25 mouse cellular contexts compared by ENCODE assay signal in the genomic region with DNA sequence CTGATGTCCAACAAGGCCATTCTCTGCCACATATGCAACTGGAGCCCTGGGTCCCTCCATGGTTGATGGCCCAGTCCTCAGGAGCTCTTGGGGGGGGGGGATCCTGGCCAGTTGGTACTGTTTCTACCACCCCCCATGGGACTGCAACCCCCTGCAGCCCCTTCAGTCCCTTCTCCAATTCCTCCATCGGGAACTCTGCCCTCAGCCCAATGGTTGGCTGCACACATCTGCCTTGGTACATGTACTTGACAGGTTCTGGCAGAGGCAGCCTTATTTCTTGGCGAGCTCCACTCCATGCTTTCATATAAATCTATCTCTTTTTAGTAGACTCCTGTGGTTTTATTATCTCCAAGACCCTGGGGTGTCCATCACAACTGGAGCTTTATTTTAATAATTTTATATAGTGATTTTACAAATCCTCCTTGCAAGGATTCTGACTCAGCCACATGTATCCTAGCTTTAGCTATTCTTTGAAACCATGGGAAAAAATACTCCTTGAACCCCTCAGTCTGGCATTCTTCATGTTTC.
DNase-seq lines count a peak whose midpoint lies in the region; TF ChIP-seq lines count a peak whose summit lies in the region.
"Had no signal": no experiment of that assay in that cellular context is flagged by ENCODE, and none has a peak within 500 bp of the region (broad histone marks: within the 10 kb centered on the region; RNA-seq: fewer than 3 reads in every experiment).

No protein-coding gene starts in this region.

- peaks cover 12 to 13% of the 10 kb centered on the region in 2 experiments for H3K4me1 ChIP-seq in MEL (ENCODE audit: control insufficient read depth in 1 of 2, insufficient read depth in 2 of 2, low read length in 2 of 2)
- H3K4me1 ChIP-seq: embryonic facial prominence, embryonic 10.5 days; embryonic facial prominence, embryonic 13.5 days; forebrain, embryonic 10.5 days; forebrain, embryonic 13.5 days; heart, embryonic 13.5 days had no signal

- intact Hi-C loops in left cerebral cortex, postnatal 4 days (cut with DNase I), result no loop called here

- H3K27ac ChIP-seq in MEL (ENCODE audit: control insufficient read depth, low read depth, low read length), result no peak overlapping the region
- H3K27ac ChIP-seq: embryonic facial prominence, embryonic 10.5 days; embryonic facial prominence, embryonic 13.5 days; forebrain, embryonic 10.5 days; forebrain, embryonic 13.5 days; heart, embryonic 13.5 days; hindbrain, embryonic 14.5 days; hindbrain, postnatal 0 days had no signal

- TF ChIP-seq CTCF in MEL (IDR thresholded peaks at IDR 0.05 in 2 of 3, conservative IDR thresholded peaks at IDR 0.05 in 1 of 3; ENCODE audit: control insufficient read depth in 1 of 3, insufficient read depth in 1 of 3, low read depth in 2 of 3, low read length in 3 of 3, poor library complexity in 1 of 3, severe bottlenecking in 1 of 3), result no peak

- H3K79me2 ChIP-seq in MEL (ENCODE audit: control insufficient read depth, insufficient read depth, low read length, poor library complexity), result no peaks in the 10 kb centered on the region

- H3K36me3 ChIP-seq in MEL (ENCODE audit: control insufficient read depth in 1 of 2, insufficient read depth in 2 of 2, low read length in 2 of 2), result peaks cover 0 to 19% of the 10 kb centered on the region in 2 experiments; a peak in 2 of 4 replicates
- H3K36me3 ChIP-seq: embryonic facial prominence, embryonic 10.5 days; embryonic facial prominence, embryonic 13.5 days; forebrain, embryonic 10.5 days; heart, embryonic 13.5 days had no signal

- peak in 1 of 2 experiments; percentile 43; a peak in 1 of 4 replicates for TF ChIP-seq EP300 in MEL (IDR thresholded peaks at IDR 0.05; ENCODE audit: low read depth in 1 of 2, low read length in 2 of 2)

- no peak for TF ChIP-seq RAD21 in MEL (IDR thresholded peaks at IDR 0.05; ENCODE audit: low read depth, low read length)

- H3K4me3 ChIP-seq in MEL (ENCODE audit: control insufficient read depth in 1 of 2, insufficient read depth in 1 of 2, low read depth in 2 of 2, low read length in 2 of 2), result no peak overlapping the region
- H3K4me3 ChIP-seq: embryonic facial prominence, embryonic 10.5 days; embryonic facial prominence, embryonic 13.5 days; erythroblast, embryonic 14.5 days; forebrain, embryonic 10.5 days; forebrain, embryonic 13.5 days; heart, embryonic 13.5 days had no signal

- no peak for TF ChIP-seq POLR2A in MEL (IDR thresholded peaks at IDR 0.05; ENCODE audit: control insufficient read depth in 1 of 2, insufficient read depth in 1 of 2, low read depth in 1 of 2, low read length in 2 of 2, poor library complexity in 1 of 2)

- DNase-seq in cerebellum, postnatal 10 days, result peak; percentile 26 to 57
- DNase-seq in cerebellum, postnatal 36 days, result no peak
- DNase-seq in left cerebral cortex, postnatal 4 days, result peak; percentile 55
- DNase-seq in left cerebral cortex, adult 18-20 months (ENCODE audit: low spot score in 2 of 2), result no peak
- peak; percentile 30 for DNase-seq in MEL (ENCODE audit: low read depth, low spot score)
- no peak for DNase-seq in T-cell, adult 2 months (ENCODE audit: low spot score)
- DNase-seq: adrenal gland, adult 2 months; adrenal gland, postnatal 14 days; cerebellum, adult 11 months; cerebellum, adult 8-10 months; cerebellum, postnatal 25 days; embryo, embryonic 11 days; gastrocnemius, postnatal 10 days; heart, adult 18-20 months; heart, postnatal 14 days; heart, postnatal 4 days had no signal

- H3K9ac ChIP-seq in MEL (ENCODE audit: control insufficient read depth, low read depth, low read length, poor library complexity, severe bottlenecking), result no peak overlapping the region
- H3K9ac ChIP-seq: embryonic facial prominence, embryonic 13.5 days; forebrain, embryonic 13.5 days; heart, embryonic 13.5 days; hindbrain, embryonic 14.5 days had no signal

- no peaks in the 10 kb centered on the region for H3K9me3 ChIP-seq in MEL (replicated peaks; ENCODE audit: insufficient read depth, low read length)
- H3K9me3 ChIP-seq: embryonic facial prominence, embryonic 10.5 days; embryonic facial prominence, embryonic 13.5 days; forebrain, embryonic 10.5 days; forebrain, embryonic 13.5 days; heart, embryonic 13.5 days had no signal

- H3K27me3 ChIP-seq in MEL (ENCODE audit: control insufficient read depth in 1 of 2, insufficient read depth in 2 of 2, low read length in 2 of 2), result no peaks in the 10 kb centered on the region
- H3K27me3 ChIP-seq: embryonic facial prominence, embryonic 13.5 days; forebrain, embryonic 13.5 days; heart, embryonic 13.5 days; Patski had no signal

TF ChIP-seq in MEL, 35 proteins besides CTCF, POLR2A, EP300 and RAD21:
- TF ChIP-seq TBP (IDR thresholded peaks at IDR 0.05; ENCODE audit: low read depth, low read length) (no peak), POLR2AphosphoS2 (IDR thresholded peaks at IDR 0.05; ENCODE audit: low read length) (no peak), TCF12 (IDR thresholded peaks at IDR 0.05; ENCODE audit: low read depth, low read length) (peak; percentile 22; the same call in 1 of the 2 replicates), RCOR1 (IDR thresholded peaks at IDR 0.05; ENCODE audit: low read depth, low read length) (peak; percentile 70), TAL1 (IDR thresholded peaks at IDR 0.05; ENCODE audit: low read length) (no peak), NRF1 (IDR thresholded peaks at IDR 0.05; ENCODE audit: insufficient read depth, low read depth, low read length, poor library complexity, severe bottlenecking) (no peak), GATA1 (IDR thresholded peaks at IDR 0.05; ENCODE audit: low read depth, low read length) (no peak), ZKSCAN1 (IDR thresholded peaks at IDR 0.05; ENCODE audit: low read depth, low read length) (no peak)

Comparison
In these comparisons a context has a peak if more than half of its experiments do, and no peak if none do; other contexts are left out.
1. DNase-seq: peak in cerebellum, postnatal 10 days (2 of 2), left cerebral cortex, postnatal 4 days (single experiment) and MEL (single experiment); none in cerebellum, postnatal 36 days (0 of 2), left cerebral cortex, adult 18-20 months (0 of 2) and T-cell, adult 2 months (single experiment).